Mouse (Mus musculus): ENCODE results near the gene Snx25.

DNA sequence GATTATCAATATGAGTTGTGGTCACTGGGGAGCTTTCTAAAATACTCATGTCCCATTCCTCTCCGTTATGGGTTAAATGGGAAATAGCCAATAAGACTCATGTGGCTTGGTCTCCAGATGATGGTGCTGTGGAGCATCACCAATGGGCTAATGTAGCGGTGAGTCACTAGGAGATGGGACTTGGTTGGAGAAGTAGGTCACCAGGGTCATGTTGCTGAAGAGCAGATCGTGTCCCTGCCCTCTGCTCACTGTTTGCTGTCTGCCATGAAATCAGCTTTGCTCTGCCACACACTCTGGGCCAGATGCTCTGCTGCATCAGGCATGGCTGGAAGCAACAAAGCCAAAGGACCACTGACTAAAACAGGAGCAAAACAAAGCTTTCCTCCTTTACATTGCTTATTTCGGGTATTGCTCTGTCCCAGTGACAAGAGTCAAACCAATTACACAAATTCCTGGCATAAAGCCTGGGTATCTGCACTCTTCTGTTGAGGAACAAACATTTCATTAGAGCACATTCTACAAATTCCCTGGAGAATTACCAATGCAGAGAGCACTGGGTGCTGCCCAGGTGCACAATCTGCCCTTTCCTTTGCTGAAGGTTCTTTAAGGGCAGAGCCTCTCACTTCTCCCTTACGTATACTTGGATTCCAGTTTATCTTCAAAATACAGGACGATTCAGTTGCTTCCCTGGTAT, 59.1 kb downstream of the Snx25 start:
- TF ChIP-seq CTCF (IDR thresholded peaks at IDR 0.05) (peak; percentile 49), EP300 (IDR thresholded peaks at IDR 0.05) (peak; percentile 83)

Measured in lung, postnatal 0 days (tissue).